Mouse (Mus musculus) layer of hippocampus, adult 11-12 months (tissue): ENCODE data around the gene Oas1g.
"Not testable (repeated sequence)": the region's sequence is repeated elsewhere in the genome, so short reads cannot be mapped to it uniquely, and the experiment has no call there.

Experiments used
- DNase-seq: peaks from one replicate; pipeline ENCODE4 v3.0.0; 2022; ENCODE audit warnings: low spot score

Oas1g gene

GRCm38 (mm10) chr5:120890026-120890425, 2.6 kb upstream of the Oas1g start:
- DNase-seq, result no peak

GRCm38 (mm10) chr5:120888294-120888815, 942 bp upstream of the Oas1g start:
- DNase-seq, result not testable (repeated sequence)

GRCm38 (mm10) chr5:120887831-120888230, 418 bp upstream of the Oas1g start:
- DNase-seq, result no peak

GRCm38 (mm10) chr5:120881681-120882080, 5.7 kb downstream of the Oas1g start:
- not testable (repeated sequence) for DNase-seq

GRCm38 (mm10) chr5:120878803-120879202, 8.6 kb downstream of the Oas1g start:
- not testable (repeated sequence) for DNase-seq

GRCm38 (mm10) chr5:120877407-120877806, 10.0 kb downstream of the Oas1g start:
- DNase-seq, result not testable (repeated sequence)

GRCm38 (mm10) chr5:120876839-120877238, 10.6 kb downstream of the Oas1g start:
- DNase-seq, result not testable (repeated sequence)

GRCm38 (mm10) chr5:120871469-120871868, 15.9 kb downstream of the Oas1g start:
- no peak for DNase-seq

GRCm38 (mm10) chr5:120870782-120871181, 16.6 kb downstream of the Oas1g start:
- no peak for DNase-seq

- no peak for DNase-seq
Observed at GRCm38 (mm10) chr5:120870081-120870480, 17.3 kb downstream of the Oas1g start.

GRCm38 (mm10) chr5:120869436-120870015, 17.9 kb downstream of the Oas1g start:
- DNase-seq, result no peak

- peak; percentile 25 for DNase-seq
Observed at GRCm38 (mm10) chr5:120865336-120865860, 22.0 kb downstream of the Oas1g start.

GRCm38 (mm10) chr5:120861121-120861520, 26.3 kb downstream of the Oas1g start, which contains the start of gene Oas1h:
Gene Oas1h, plus strand, starts transcription at chr5:120861421.
- no peak for DNase-seq

- peak; percentile 13 for DNase-seq
Observed at GRCm38 (mm10) chr5:120859241-120859640, 28.2 kb downstream of the Oas1g start.

GRCm38 (mm10) chr5:120849601-120850136, 37.7 kb downstream of the Oas1g start:
- DNase-seq, result peak; percentile 56

- DNase-seq, result no peak
Observed at GRCm38 (mm10) chr5:120847067-120847466, 40.3 kb downstream of the Oas1g start, which contains the start of gene Oas1f. Gene Oas1f, plus strand, starts transcription at chr5:120847367.

- no peak for DNase-seq
Observed at GRCm38 (mm10) chr5:120844713-120845112, 42.7 kb downstream of the Oas1g start.

GRCm38 (mm10) chr5:120836731-120837585, 50.5 kb downstream of the Oas1g start:
- peak; percentile 55 for DNase-seq

- DNase-seq, result no peak
Observed at GRCm38 (mm10) chr5:120833335-120834280, 53.8 kb downstream of the Oas1g start.

GRCm38 (mm10) chr5:120831031-120831430, 56.4 kb downstream of the Oas1g start:
- no peak for DNase-seq
